Mouse (Mus musculus): ENCODE results near the gene Psd4. TPM values are rescaled to one million over a fixed set of nuclear protein-coding genes. Genes with fewer than 3 reads are reported as not detected.

Psd4 gene
- polyA plus RNA-seq, 1 experiment: 41.1 TPM

DNA sequence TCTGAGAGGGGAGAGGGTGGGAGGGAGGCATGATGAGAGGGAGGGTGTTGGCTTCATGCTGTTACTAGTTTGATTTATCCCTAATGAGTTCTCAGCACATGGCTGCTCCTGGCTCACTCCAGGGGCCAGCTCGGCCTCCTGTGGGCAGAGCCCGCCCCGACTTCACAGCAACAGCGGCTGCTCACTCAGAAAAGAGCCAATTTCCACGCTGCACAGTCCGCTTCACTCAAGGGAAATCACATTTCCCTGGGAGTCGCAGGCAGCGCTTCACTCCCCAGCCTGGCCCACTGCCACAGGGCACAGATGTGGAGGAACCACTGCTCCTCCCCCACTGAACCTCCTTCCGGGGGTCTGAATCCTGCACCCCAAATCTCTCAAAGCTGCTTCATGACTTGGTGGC is 49.3 kb downstream of the Psd4 start:
- H3K36me3 ChIP-seq (ENCODE audit: control insufficient read depth, insufficient read depth, low read length): no peaks in the 10 kb centered on the region
- WGBS: 17% methylated on average over 9 of the region's 9 CpGs
- H3K4me3 ChIP-seq (ENCODE audit: extremely low read depth, insufficient read depth, insufficient read length): no peak overlapping the region
- no peaks in the 10 kb centered on the region for H3K27me3 ChIP-seq (ENCODE audit: control insufficient read depth, insufficient read depth, low read length)
- no peaks in the 10 kb centered on the region for H3K4me1 ChIP-seq (ENCODE audit: control insufficient read depth, insufficient read depth, insufficient read length)
- no peak for DNase-seq (ENCODE audit: low read depth in 1 of 2, low spot score in 2 of 2)
- H3K27ac ChIP-seq (ENCODE audit: insufficient read depth, low read length): no peak overlapping the region
- no peak for TF ChIP-seq CTCF (IDR thresholded peaks at IDR 0.05; ENCODE audit: extremely low read depth, insufficient read depth, insufficient read length, insufficient replicate concordance)
- TF ChIP-seq POLR2A (IDR thresholded peaks at IDR 0.05; ENCODE audit: low read depth, low read length): no peak

GRCm38 (mm10) chr2:24417106-24417505 is 49.7 kb downstream of the Psd4 start:
- no peaks in the 10 kb centered on the region for H3K36me3 ChIP-seq (ENCODE audit: control insufficient read depth, insufficient read depth, low read length)
- TF ChIP-seq CTCF (IDR thresholded peaks at IDR 0.05; ENCODE audit: extremely low read depth, insufficient read depth, insufficient read length, insufficient replicate concordance) (no peak), POLR2A (IDR thresholded peaks at IDR 0.05; ENCODE audit: low read depth, low read length) (no peak)
- H3K4me1 ChIP-seq (ENCODE audit: control insufficient read depth, insufficient read depth, insufficient read length): no peaks in the 10 kb centered on the region
- no peak overlapping the region for H3K4me3 ChIP-seq (ENCODE audit: extremely low read depth, insufficient read depth, insufficient read length)
- no peaks in the 10 kb centered on the region for H3K27me3 ChIP-seq (ENCODE audit: control insufficient read depth, insufficient read depth, low read length)
- WGBS: 30% methylated on average over 2 of the region's 2 CpGs
- no peak overlapping the region for H3K27ac ChIP-seq (ENCODE audit: insufficient read depth, low read length)
- DNase-seq (ENCODE audit: low read depth in 1 of 2, low spot score in 2 of 2): no peak

GRCm38 (mm10) chr2:24417564-24417963 is 50.2 kb downstream of the Psd4 start:
- H3K27ac ChIP-seq (ENCODE audit: insufficient read depth, low read length): no peak overlapping the region
- no peak for DNase-seq (ENCODE audit: low read depth in 1 of 2, low spot score in 2 of 2)
- H3K36me3 ChIP-seq (ENCODE audit: control insufficient read depth, insufficient read depth, low read length): no peaks in the 10 kb centered on the region
- H3K4me3 ChIP-seq (ENCODE audit: extremely low read depth, insufficient read depth, insufficient read length): no peak overlapping the region
- TF ChIP-seq CTCF (IDR thresholded peaks at IDR 0.05; ENCODE audit: extremely low read depth, insufficient read depth, insufficient read length, insufficient replicate concordance): no peak
- TF ChIP-seq POLR2A (IDR thresholded peaks at IDR 0.05; ENCODE audit: low read depth, low read length): no peak
- no peaks in the 10 kb centered on the region for H3K27me3 ChIP-seq (ENCODE audit: control insufficient read depth, insufficient read depth, low read length)
- 100% methylated on average over 4 of the region's 4 CpGs for WGBS
- H3K4me1 ChIP-seq (ENCODE audit: control insufficient read depth, insufficient read depth, insufficient read length): no peaks in the 10 kb centered on the region

DNA sequence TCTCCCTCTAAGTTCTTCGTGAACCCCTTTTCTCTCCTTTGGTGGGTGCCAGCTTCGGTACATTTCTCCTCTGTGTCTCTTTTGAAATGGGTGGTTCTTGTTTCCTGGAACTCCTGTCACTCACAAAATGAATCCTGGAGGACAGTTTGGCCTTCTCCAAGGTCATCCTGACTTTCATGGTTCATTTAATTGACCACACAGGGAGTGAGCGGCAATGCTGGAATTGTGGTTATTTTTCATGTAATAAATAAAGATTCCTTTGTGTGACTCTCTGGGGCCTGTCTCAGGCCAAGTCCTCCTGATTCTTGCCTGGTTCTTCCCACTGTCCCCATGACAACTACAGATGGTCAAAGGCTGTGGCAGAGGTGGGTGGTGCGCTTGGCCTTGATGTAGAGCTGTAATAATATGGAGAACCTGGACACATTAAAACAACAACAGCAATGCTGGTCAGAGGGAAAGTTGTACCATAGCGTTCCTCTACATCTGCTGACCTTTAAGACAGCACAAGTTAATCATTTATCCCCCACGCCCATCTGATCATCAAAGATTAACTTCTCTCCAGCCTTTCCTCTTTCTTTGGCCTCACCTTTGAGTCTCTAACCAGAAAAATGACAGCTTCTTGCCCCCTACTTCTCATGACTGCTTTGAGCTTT is 54.0 kb downstream of the Psd4 start:
- H3K4me1 ChIP-seq (ENCODE audit: control insufficient read depth, insufficient read depth, insufficient read length): no peaks in the 10 kb centered on the region
- H3K4me3 ChIP-seq (ENCODE audit: extremely low read depth, insufficient read depth, insufficient read length): no peak overlapping the region
- WGBS: 92% methylated on average over 6 of the region's 6 CpGs
- no peak for DNase-seq (ENCODE audit: low read depth in 1 of 2, low spot score in 2 of 2)
- no peaks in the 10 kb centered on the region for H3K27me3 ChIP-seq (ENCODE audit: control insufficient read depth, insufficient read depth, low read length)
- no peak overlapping the region for H3K27ac ChIP-seq (ENCODE audit: insufficient read depth, low read length)
- no peaks in the 10 kb centered on the region for H3K36me3 ChIP-seq (ENCODE audit: control insufficient read depth, insufficient read depth, low read length)
- no peak for TF ChIP-seq POLR2A (IDR thresholded peaks at IDR 0.05; ENCODE audit: low read depth, low read length)
- TF ChIP-seq CTCF (IDR thresholded peaks at IDR 0.05; ENCODE audit: extremely low read depth, insufficient read depth, insufficient read length, insufficient replicate concordance): no peak

DNA sequence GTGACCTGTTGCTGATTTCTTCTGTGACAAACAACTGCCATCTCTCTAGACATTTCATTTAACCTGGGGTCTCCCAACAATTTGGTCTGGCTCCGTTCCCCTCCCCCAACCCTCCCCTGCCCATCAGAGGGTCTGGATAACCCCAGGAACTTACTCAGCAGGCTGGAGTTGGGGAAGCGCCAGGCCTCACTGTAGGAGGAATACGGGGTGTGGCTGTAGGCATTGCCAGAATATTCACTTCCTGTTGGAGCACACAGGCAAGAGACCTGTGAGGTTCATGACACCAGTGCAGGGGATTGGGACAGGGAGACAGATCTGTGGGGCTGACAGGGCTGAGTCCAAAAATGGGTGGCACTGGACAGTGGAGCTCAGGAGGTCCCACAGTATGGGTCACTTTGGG is 55.4 kb downstream of the Psd4 start:
- TF ChIP-seq CTCF (IDR thresholded peaks at IDR 0.05; ENCODE audit: extremely low read depth, insufficient read depth, insufficient read length, insufficient replicate concordance) (no peak), POLR2A (IDR thresholded peaks at IDR 0.05; ENCODE audit: low read depth, low read length) (no peak)
- H3K27ac ChIP-seq (ENCODE audit: insufficient read depth, low read length): no peak overlapping the region
- no peak overlapping the region for H3K4me3 ChIP-seq (ENCODE audit: extremely low read depth, insufficient read depth, insufficient read length)
- 72% methylated on average over 3 of the region's 3 CpGs for WGBS
- H3K36me3 ChIP-seq (ENCODE audit: control insufficient read depth, insufficient read depth, low read length): no peaks in the 10 kb centered on the region
- DNase-seq (ENCODE audit: low read depth in 1 of 2, low spot score in 2 of 2): no peak
- H3K4me1 ChIP-seq (ENCODE audit: control insufficient read depth, insufficient read depth, insufficient read length): no peaks in the 10 kb centered on the region
- no peaks in the 10 kb centered on the region for H3K27me3 ChIP-seq (ENCODE audit: control insufficient read depth, insufficient read depth, low read length)

GRCm38 (mm10) chr2:24425630-24426029 is 58.2 kb downstream of the Psd4 start:
- H3K4me1 ChIP-seq (ENCODE audit: control insufficient read depth, insufficient read depth, insufficient read length): no peaks in the 10 kb centered on the region
- no peaks in the 10 kb centered on the region for H3K27me3 ChIP-seq (ENCODE audit: control insufficient read depth, insufficient read depth, low read length)
- DNase-seq (ENCODE audit: low read depth in 1 of 2, low spot score in 2 of 2): no peak
- 38% methylated on average over 2 of the region's 2 CpGs for WGBS
- no peaks in the 10 kb centered on the region for H3K36me3 ChIP-seq (ENCODE audit: control insufficient read depth, insufficient read depth, low read length)
- H3K27ac ChIP-seq (ENCODE audit: insufficient read depth, low read length): no peak overlapping the region
- TF ChIP-seq POLR2A (IDR thresholded peaks at IDR 0.05; ENCODE audit: low read depth, low read length) (no peak), CTCF (IDR thresholded peaks at IDR 0.05; ENCODE audit: extremely low read depth, insufficient read depth, insufficient read length, insufficient replicate concordance) (no peak)
- H3K4me3 ChIP-seq (ENCODE audit: extremely low read depth, insufficient read depth, insufficient read length): no peak overlapping the region

- Histone ChIP-seq H3K36me3 (ENCODE audit: control insufficient read depth, insufficient read depth, low read length) (no peaks in the 10 kb centered on the region), H3K4me1 (ENCODE audit: control insufficient read depth, insufficient read depth, insufficient read length) (no peaks in the 10 kb centered on the region), H3K27me3 (ENCODE audit: control insufficient read depth, insufficient read depth, low read length) (no peaks in the 10 kb centered on the region), H3K4me3 (ENCODE audit: extremely low read depth, insufficient read depth, insufficient read length) (no peak overlapping the region), H3K27ac (ENCODE audit: insufficient read depth, low read length) (no peak overlapping the region)
- 74% methylated on average over 12 of the region's 12 CpGs for WGBS
- TF ChIP-seq POLR2A (IDR thresholded peaks at IDR 0.05; ENCODE audit: low read depth, low read length): no peak
- no peak for TF ChIP-seq CTCF (IDR thresholded peaks at IDR 0.05; ENCODE audit: extremely low read depth, insufficient read depth, insufficient read length, insufficient replicate concordance)
- no peak for DNase-seq (ENCODE audit: low read depth in 1 of 2, low spot score in 2 of 2)
These were observed 60.7 kb downstream of the Psd4 start for GRCm38 (mm10) chr2:24427866-24428675.

All from spleen, adult 2 months (tissue).